Mouse (Mus musculus): ENCODE data around the gene Rasd1.
A peak's percentile ranks its signal among the peaks of the same experiment; 100 is the strongest.
"Not testable (repeated sequence)": the region's sequence is repeated elsewhere in the genome, so short reads cannot be mapped to it uniquely, and the experiment has no call there.

The Rasd1 gene

GRCm38 (mm10) chr11:59961338-59961875 lies 3.3 kb downstream of the Rasd1 start:
- DNase-seq (ENCODE audit: low read depth, low spot score): no peak

GRCm38 (mm10) chr11:59960476-59961337 lies 4.0 kb downstream of the Rasd1 start:
- DNase-seq (ENCODE audit: low read depth, low spot score): no peak

DNA sequence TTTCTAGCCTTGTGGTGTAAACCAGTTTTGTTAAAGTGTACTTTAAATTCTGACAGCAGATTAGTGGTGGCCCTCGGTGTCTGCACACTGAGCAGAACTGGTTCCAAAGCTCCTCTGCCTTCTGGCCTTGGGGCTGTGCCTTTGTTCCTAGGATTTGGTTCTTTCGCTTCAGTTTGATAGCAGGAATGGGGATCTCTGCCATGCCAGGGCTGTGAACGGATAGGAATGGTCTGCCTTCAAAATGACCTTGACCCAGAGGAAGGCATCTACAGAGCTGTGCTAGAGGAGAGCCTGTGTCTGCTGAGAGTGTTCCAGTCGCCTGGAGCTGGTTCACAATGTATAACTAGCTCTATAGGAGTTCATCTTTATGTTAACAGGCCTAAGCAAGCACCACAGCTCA lies 5.3 kb downstream of the Rasd1 start:
- no peak for DNase-seq (ENCODE audit: low read depth, low spot score)

DNA sequence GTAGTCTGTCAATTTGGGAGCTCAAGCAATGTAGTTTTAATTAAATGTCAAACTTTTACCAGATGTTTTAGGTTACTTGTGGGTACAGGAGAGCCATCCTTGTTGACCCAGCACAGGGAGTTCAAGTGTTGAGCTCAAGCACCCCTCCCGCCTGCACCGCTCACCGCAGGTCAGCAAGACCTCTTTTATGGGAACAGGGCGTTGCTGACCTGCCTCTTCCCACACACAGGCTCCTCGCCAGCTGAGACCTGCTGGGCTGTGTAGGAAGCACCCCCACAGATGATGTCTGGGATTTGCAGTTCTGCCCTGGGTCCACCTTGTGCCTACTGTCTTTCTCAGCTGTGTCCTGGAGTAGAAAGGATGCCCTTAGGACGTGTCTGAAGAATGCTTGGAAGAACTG lies 8.0 kb downstream of the Rasd1 start:
- DNase-seq (ENCODE audit: low read depth, low spot score): no peak

DNA sequence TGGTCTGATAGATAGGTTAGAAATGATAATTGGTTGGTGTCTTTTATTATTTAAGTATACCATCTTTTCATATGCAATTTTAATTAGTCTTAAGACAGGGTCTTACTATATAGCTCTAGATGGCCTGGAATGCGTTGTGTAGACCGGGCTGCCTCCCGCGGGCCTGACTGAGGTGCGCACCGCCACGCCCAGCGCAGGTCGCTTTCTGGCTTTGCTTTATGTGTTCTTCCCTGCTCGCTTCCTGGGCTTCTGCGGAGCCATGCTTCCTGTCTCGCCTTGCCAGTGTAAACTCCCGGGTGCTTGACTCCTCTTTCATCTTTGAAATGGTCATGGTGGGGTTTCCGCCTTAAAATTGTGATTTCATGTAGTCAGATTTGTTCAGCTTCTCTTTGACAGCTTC lies 11.9 kb downstream of the Rasd1 start:
- DNase-seq (ENCODE audit: low read depth, low spot score): no peak

DNA sequence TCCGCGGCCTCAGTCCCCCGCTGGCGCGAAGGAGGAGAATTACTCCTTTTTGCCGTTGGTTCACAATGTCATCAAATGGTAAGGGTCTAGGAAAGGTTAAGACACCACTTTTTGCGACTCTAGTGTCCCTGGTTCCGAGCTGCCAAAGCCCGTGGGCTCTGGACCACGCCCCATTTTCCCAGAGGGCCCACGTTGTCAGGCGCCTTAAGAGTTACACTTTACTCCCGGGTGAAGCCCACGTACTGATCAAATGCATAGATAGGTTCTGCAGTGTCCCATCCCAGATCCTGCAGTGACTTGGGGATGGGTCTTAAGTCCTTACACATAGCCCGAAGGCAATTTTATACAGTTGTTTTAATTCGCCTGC lies 16.4 kb downstream of the Rasd1 start:
- DNase-seq (ENCODE audit: low read depth, low spot score): no peak

GRCm38 (mm10) chr11:59947752-59948400 lies 16.9 kb downstream of the Rasd1 start, which contains the start of gene Med9:
TSS of gene Med9 (plus strand) at chr11:59948206.
- peak; percentile 89 for DNase-seq (ENCODE audit: low read depth, low spot score)

DNA sequence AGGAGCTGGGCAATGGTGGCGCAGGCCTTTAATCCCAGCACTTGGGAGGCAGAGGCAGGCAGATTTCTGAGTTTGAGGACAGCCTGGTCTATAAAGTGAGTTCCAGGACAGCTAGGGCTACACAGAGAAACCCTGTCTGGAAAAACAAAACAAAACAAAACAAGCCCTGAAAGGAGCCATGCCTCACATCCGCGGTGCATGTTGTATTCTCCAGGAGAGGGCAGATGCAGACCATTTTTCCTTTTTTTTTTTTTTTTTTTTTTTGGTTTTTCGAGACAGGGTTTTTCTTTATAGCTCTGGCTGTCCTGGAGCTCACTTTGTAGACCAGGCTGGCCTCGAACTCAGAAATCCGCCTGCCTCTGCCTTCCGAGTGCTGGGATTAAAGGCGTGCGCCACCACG lies 19.9 kb downstream of the Rasd1 start:
- DNase-seq (ENCODE audit: low read depth, low spot score): not testable (repeated sequence)

GRCm38 (mm10) chr11:59941391-59941790 lies 23.4 kb downstream of the Rasd1 start:
- no peak for DNase-seq (ENCODE audit: low read depth, low spot score)

DNA sequence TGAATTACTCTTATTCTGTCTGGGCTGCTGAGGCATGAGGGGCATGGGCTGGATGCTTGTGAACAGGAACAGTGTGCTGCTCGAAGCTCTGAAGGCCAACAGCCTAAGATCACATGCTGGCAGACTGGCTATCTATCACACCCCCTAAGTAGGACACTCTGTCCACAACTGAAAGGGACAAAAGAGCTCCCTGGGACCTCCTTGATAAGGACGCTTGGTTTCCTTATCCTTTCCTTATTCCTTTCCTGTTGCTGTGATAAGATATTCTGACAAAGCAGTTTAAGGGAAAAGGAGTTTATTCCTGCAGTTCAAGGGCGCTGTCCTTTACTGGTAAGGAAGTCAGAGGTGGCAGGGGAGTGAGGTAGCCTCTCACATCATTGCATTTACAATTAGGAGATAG lies 24.1 kb downstream of the Rasd1 start:
- no peak for DNase-seq (ENCODE audit: low read depth, low spot score)

- no peak for DNase-seq (ENCODE audit: low read depth, low spot score)
These were observed 24.9 kb downstream of the Rasd1 start for GRCm38 (mm10) chr11:59939821-59940220.

DNA sequence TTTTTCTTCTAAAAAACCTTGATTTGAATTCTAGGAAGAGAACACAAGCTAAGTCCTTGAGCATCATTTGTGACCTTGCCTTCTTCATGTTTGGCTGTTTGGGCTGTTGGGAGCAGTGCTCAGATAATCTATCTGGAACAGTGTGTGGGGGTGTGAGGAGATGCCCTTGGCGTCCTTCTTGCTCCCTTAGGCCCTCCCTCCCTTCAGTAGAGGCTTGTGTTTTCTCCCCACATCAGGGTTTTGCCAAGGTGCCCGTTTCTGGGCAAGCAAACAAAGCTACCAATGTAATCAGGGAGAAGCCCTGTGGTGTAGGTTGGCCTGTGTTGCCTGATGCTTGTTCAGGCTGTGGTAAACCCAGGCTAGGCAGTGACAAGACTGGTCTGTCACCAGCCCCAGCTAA lies 27.1 kb downstream of the Rasd1 start:
- DNase-seq (ENCODE audit: low read depth, low spot score): no peak

GRCm38 (mm10) chr11:59937023-59937422 lies 27.7 kb downstream of the Rasd1 start:
- DNase-seq (ENCODE audit: low read depth, low spot score): no peak

GRCm38 (mm10) chr11:59933943-59934342 lies 30.8 kb downstream of the Rasd1 start:
- no peak for DNase-seq (ENCODE audit: low read depth, low spot score)

DNA sequence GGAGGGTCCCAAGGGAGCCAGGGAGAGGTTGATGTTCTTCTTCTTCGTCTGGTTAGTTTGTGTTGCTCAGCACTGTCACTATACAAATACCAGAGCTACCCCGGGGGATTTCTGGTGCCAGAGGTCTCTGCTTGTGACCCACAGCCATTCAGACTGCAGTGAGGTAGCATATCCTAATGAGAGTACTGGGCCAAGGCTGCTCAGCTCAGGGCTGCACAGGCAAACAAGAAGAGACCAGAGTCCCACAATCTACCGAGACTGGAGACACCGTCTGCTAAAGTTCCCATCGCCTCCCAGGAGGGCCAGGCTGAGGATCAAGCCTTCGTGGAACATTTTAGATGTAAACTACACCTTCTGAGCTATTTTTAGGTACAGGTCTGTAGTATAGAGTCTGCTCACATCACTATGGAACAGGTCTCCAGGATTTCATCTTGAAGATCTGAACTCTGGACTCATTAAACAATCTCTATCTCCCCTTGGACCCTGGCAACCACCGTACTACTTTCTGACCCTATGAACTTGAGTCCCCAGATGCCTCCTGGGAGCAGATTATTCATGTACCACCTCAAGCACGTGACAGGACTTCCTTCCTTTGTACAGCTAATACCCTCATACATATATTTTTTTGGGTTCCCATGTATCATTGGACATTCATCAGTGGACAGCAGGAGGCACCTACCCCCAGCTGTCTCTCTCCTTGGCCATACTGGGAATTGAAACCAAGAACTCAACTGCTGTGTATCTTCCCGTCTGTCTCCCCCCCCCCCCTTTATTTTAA lies 32.0 kb downstream of the Rasd1 start:
- DNase-seq (ENCODE audit: low read depth, low spot score): no peak

- DNase-seq (ENCODE audit: low read depth, low spot score): no peak
These were observed 34.7 kb downstream of the Rasd1 start for GRCm38 (mm10) chr11:59930031-59930430.

- DNase-seq (ENCODE audit: low read depth, low spot score): no peak
These were observed 43.5 kb downstream of the Rasd1 start for GRCm38 (mm10) chr11:59921265-59921664.

DNA sequence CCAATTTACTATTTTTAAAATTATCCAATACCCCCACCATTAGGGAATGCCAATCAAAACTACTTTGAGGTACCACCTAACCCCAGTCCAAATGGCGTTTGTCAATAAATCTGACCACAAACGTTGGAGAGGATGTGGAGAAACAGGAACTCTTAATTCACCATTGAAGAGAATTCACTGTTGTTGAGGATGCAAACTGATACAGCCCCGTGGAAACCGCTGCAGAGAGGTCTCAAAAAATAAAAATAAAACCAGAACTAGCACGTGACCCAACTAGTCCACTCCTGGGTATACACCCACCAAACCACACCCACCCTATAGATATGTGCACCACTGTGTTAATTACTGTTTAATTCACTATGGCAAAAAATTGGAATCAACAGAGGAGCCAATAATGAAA lies 44.4 kb downstream of the Rasd1 start:
- no peak for DNase-seq (ENCODE audit: low read depth, low spot score)

DNA sequence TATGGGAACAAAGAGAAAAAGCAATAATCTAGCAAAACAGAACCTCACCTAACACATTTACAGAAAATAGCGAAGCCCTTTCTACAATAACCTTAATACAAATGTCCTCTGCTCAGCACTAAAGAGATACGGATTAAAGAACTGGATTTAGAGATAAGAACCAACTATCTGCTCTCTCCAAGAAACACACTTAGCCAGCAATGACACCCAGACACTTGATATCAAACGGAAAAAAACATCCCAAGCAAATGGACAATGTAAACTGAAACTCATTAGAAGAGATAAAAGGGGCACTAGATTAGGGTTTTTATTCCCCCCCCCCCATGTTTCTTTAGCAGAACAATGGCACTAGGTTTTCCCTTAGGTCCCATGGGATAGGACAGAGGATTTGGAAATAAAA lies 45.3 kb downstream of the Rasd1 start:
- DNase-seq (ENCODE audit: low read depth, low spot score): no peak

DNA sequence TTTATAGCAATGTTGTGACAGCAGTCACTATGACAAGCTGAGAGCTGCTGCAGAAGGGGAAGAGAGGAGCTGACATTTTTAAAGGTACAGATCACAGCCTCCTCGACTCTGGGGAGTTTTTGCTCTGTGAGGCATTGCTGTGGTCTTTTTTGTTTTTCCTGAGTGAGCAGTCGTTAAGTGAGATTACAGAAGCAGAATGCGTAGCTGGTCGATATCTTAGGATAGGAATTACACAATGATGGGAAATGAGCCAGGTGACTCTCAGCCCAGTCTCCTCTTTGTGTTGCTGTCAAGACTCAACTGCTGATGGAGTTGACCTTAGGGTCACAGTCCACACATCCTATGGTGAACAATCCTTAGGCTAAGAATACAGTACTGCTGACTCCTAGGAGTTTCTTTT lies 46.7 kb downstream of the Rasd1 start:
- no peak for DNase-seq (ENCODE audit: low read depth, low spot score)

DNA sequence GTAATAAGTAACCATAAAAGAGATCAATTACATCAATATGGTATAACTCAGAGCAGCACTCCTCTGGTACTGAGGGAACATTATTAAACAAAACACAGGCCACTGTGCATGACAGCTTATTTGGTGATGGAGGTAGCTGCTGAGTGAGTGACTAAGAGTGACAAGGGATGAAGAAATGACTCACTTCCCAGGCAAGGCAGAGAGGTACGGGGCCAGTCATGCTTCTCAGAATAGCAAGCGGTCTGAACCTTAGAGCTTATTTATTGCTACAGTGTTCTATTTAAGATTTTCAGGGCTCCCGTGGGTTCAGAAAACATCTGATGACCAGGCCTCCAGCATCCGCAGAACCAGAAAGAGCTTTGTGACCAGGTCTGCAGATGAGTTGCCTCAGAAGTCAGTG lies 51.0 kb downstream of the Rasd1 start:
- no peak for DNase-seq (ENCODE audit: low read depth, low spot score)
